Mouse (Mus musculus): ENCODE results near the gene Thsd4. TPM values are rescaled to one million over a fixed set of nuclear protein-coding genes. Genes with fewer than 3 reads are reported as not detected.

The Thsd4 gene
- total RNA-seq, 2 experiments from 2014 or later: 10.1 to 12.4 TPM

DNA sequence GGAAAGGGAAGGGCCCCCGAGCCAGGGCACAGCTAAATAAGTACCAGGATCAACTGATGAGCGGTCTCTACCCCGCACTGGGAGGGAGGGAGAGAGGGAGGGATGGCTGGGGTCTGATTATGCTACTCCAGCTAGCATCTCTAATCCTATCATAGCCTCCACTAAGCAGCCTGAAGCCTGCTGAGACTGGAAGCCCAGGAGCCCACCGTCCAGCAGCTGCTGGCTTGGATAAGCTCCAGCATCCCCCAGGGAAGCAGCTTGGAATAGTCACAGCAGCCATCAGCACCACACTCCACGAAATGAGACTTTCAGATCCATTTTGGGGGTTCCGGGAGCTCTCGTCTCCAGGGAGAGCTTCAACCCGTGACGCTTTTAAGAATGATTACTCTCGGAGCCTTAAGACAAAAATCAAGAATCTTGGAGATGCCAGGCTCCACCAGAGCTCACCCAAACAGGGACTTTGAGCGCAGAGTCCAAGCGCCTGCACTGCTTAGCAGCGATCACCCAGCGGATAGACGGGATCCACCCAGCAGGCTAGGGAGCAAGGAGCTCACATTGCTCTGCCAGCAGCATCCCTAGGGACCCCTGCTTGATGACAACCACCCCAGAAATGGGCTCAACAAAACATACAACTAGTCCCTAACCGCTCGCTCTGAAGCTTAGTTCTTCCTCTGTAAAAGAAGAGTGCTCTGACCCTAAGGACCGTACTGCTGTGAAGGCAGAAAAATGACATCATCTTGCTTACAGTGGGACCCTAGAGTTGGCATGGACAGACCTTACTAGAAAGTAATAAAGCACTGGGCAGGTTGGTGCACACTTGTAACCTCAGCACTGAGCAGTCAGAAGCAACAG, 64.3 kb downstream of the Thsd4 start:
- intact Hi-C loops (cut with DNase I): loop anchor here (10.0 kb wide), 1 partner anchor 173 kb away; no protein-coding TSS in a partner anchor
- peak; percentile 91 for DNase-seq

DNA sequence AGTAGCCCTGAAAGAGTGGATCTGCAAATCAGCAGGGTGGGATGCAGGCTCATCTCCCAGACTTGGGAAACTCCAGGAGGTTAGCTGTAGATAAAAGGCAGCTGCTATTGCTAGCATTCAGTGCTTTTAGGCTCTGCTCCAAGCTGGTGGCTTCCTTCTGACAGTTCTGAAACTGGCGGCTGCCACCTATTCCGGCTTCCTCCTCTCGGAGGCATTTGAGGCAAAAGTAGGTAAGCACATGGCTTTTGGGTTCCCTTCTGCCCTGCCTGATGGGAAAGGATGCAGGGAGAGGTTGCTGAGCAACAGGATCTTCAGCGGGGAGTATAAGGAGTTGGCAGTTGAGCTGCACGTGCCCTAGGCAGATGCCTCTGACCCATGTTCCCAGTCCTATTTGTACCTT, 65.2 kb downstream of the Thsd4 start:
- DNase-seq: peak; percentile 71
- intact Hi-C loops (cut with DNase I): loop anchor here (10.0 kb wide), 1 partner anchor 172 kb away; no protein-coding TSS in a partner anchor

DNA sequence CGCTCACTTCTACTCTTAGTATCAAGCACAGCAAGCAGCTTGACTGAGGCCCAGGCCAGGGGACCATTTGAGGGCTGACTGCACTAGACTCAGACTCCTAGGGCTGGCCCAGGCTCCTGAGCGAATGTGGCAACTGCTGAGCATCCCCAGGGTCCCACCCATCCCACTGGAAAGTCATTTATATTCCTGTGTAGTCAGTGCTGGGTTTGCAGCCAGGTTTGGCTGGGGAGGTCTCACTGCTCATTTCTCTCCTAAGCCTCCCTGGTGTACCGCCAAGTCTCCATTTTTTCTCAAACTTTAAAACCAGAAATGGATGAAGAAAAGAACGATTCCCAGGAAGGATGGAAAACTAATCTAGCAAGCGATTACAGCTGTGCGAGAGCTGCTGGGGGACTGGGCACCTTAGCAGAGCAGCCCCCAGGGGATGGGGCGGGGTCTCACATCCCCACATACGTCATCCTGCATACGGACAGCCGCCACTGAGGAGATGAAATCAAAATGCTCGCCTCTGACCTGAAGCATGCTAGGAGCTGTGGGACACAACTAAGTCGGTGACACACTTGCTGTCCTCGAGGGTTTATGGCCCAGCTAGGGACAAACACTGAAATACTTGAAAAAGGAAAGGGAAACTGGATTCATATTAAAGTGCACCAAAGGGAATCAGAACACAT, 67.3 kb downstream of the Thsd4 start:
- intact Hi-C loops (cut with DNase I): loop anchor here (10.0 kb wide), 1 partner anchor 170 kb away; no protein-coding TSS in a partner anchor
- DNase-seq: peak; percentile 17

DNA sequence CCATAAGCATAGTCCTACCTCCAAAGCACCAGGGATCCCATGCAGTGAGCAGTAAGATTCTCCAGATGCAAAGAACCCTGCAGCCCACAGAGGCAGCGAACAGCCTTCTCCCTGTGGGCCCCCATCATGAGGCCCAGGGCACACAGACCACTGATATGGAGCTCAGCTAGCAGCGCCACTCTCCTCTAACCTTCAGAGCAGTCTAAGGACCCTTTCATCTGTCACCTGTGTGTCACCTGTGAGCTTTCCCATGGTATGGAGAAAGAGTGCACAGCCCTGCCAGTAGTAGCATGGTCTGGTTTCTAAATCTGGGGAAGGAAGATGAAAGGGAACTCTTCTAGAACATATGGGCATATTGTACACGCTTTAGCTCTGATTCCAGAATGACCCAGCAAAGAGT, 72.3 kb downstream of the Thsd4 start:
- intact Hi-C loops (cut with DNase I): no loop called here
- no peak for DNase-seq

DNA sequence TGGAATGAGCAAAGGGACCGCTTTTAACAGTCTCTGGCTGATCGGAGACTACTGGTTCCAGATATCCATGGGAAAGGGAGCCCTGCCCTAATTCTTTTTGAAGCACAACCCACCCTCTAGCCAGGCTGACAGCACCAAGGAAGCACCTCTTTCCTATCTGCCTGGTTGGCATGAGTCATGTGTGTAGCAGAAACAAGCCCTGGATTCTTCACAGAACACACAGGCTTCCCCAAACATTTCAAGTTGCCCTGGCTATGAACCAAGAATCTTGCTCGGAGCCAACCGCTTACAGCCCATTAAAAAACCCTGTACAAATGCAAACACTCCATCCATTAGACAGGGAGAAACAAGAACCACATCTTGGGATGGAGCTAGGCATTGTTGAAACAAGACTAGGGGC, 76.0 kb downstream of the Thsd4 start:
- DNase-seq: no peak
- intact Hi-C loops (cut with DNase I): no loop called here

DNA sequence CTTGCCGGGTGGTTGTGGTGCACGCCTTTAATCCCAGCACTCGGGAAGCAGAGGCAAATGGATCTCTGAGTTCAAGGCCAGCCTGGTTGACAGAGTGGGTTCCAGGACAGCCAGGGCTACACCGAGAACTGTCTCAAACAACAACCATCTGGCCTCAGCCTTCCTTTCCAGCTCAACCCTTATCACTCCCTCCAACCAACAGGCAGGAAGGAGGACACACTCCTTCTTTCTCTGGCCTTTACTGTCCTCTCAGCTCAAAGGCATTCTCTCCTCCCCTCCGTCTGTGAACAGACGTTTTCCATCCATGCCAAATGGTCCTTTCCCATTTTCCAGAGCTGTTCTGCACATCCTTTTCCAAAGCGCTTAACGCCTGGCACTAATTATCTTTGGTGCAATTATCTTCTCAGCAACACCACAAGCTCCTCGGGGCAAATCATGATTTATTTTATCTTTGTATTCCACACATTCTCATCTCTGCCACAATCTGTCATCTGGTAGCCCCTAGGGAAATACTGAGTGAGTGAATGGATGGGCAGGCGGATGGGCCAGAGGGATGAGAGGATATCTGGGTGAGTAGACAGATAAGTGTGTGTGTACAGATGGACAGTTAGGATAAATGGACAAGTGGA, 80.5 kb downstream of the Thsd4 start:
- intact Hi-C loops (cut with DNase I): no loop called here

DNA sequence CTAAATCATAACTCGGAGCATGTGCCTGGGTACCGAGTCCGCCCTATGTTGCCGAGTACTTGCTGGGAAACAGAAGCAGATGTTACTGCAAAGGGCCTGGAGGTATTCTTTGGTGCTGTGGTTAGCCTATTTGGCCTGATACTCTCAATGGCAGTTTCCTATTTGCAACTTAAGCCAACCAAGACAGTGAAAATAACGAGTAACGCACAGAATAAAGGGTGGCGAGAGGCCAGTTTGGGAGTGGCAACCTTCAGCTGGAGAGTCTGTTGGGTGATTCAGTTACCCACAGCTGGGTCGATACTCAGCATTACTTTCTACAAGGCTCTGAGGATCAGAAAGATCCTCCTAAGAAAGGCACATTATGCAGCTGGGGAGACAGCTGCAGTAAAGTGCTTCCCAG, 81.3 kb downstream of the Thsd4 start:
- intact Hi-C loops (cut with DNase I): no loop called here
- DNase-seq: no peak

More for the DNA sequence above, 80.5 kb downstream of the Thsd4 start:
- no peak for DNase-seq

DNA sequence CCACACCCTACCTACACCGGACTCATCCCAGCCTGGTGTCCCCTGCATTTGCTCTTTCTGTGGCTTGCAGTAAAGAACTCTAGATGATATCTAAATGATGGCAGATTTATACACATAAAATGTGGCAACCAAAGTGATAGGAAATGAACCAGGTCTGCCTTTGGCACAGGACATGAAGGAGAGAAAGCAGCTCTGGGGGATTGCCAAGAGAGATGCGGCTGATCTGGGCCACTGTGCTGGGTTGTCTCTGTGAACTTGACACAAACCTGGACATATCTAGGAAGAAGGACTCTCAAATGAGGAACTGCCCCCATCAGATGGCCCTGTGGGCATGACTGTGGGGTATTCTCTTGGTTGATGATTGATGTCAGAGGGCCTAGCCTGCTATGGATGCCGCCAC, 85.6 kb downstream of the Thsd4 start:
- no peak for DNase-seq
- intact Hi-C loops (cut with DNase I): no loop called here

DNA sequence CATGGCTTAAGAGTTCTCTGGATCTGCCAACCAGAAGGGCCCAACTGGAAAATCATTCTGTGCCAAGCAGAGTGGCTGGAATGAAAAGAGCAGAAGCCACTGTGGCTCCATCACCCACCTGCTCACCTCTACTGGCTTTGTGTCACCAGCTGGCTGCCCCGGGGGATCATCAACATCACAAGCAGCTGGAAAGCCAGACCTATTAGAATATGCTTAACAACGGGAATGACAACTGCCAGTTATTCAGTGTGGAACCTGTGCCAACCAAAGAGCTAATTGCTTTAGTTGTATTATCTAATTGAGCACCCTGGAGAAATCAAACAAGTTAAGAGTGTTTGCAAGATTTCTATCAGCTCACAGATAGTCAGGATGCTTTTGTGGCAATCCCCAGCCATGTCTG, 87.8 kb downstream of the Thsd4 start:
- intact Hi-C loops (cut with DNase I): no loop called here

DNA sequence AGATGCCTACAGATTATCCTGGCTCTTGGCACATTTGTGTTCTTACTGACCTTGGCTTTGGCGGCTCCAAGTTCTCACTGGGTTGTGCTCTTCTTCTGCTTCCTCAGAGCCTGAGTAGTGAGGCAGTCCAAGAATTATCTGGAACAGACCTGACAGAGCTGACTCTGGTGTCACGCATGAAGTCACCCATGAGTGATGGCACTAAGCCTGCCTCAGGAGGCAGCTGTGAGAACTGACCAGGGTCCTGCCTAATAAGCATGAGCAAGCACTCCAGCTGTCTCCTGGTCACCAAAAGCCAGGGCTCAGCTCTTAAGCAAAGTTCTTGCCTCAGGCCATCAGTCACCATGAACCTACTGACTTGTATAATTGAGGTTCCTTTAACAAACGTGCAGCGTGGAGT, 89.9 kb downstream of the Thsd4 start:
- no peak for DNase-seq

More for the DNA sequence above, 87.8 kb downstream of the Thsd4 start:
- DNase-seq: no peak

DNA sequence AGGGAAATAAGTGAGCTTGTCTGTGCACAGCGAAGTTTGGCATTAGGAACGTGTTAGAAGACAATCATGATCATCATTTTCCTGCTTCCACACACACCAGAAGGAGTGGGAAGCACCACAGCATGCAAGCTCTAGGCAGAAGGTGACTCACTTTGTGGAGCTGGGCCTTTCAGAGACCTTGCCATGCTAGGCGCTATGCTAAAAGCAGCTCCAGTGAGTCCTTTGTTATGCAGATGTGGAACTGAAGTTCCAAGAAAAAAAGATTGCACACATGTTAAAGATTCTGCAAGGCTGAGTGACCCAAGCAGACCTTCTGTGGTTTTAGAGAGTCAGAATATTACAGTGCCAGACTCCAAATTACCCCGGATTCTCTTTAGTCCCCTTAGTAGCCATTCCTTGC, 91.8 kb downstream of the Thsd4 start:
- no peak for DNase-seq
- intact Hi-C loops (cut with DNase I): no loop called here

More for the DNA sequence above, 89.9 kb downstream of the Thsd4 start:
- intact Hi-C loops (cut with DNase I): no loop called here

DNA sequence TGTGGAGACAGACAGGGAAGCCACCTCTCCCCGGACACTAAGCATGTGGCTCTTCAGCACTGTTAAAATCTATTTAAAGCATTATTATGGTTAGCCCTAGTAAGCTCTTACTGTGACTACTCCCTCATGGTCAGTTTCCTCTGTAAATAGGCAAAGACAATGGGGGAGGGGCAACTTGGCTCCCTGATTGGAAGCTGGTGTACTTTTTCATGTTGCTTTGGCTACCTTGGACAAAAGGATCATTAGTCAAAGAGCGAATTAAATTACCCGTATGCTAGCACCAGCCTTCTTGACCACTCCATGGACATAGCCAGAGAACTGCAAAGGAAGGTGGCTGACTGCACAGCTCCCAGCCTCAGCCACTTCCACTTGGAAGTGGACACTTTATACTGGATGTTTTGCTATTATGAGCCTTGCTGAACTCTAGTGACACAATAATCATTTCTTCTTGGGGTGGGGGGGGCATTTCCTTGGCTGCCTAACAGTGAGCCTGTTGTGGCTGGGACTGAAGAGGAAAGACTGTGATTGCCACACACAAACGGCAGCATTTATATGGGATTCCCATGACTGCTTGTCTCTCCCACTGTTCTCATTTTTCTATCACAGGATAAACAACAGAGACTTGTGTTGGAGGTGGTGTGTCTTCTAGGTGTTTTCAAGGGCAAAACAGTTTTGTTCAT, 107.6 kb downstream of the Thsd4 start:
- intact Hi-C loops (cut with DNase I): no loop called here
- DNase-seq: no peak

DNA sequence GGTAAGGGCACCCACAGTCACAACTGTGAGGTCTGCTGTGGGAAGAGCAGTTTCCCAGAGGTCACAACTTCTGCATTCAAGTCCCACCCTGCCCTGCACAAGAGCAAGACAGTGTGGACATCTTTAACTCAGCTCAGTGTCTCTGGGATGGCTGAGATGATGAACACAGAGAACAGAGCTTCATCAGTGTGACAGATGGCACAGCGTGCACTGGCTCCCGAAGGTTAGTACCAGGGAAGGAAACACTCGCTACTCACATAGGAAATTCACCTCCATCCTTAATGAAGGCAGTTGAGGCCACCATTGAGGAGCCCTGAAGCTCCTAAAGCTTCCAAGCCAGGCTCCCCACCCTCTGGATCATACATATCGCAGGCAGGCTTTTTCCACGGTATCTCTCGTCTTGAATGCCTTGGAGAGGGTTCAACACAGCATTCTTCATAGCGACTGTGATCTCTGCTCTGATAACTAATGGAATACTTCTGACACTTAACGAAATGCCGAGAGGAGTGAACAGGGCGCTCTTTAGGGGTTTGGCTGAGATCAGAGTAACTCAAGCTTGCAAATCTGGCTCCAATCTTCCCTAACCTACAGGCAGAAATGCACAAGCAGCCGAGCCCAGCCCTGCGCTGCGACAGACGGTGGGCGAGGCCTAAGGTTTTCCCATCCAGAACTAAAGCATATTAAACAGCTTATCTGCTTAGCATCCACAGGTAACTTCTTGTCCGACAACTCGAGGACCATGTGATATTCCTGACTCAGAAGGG, 110.8 kb downstream of the Thsd4 start:
- intact Hi-C loops (cut with DNase I): no loop called here
- no peak for DNase-seq

DNA sequence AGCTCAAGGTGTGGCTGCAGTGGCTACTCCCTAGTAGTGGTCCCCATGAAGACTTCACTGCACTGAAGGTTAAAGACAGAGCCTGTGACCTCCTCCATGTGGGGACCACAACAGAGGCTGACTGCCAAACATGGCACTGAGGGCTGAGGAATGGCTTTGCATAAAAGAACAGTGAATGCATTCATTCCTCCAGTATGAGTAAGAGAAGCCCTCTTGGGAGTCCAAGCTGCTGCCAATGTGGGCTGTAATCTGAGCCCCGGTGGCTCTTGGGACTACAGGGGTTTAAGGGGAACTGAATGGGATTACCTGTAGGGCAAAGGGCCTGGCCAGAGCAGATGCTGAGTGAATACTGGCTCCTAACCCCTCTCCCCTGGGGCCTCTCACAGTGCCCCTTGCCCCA, 114.5 kb downstream of the Thsd4 start:
- intact Hi-C loops (cut with DNase I): no loop called here
- peak; percentile 12 for DNase-seq

DNA sequence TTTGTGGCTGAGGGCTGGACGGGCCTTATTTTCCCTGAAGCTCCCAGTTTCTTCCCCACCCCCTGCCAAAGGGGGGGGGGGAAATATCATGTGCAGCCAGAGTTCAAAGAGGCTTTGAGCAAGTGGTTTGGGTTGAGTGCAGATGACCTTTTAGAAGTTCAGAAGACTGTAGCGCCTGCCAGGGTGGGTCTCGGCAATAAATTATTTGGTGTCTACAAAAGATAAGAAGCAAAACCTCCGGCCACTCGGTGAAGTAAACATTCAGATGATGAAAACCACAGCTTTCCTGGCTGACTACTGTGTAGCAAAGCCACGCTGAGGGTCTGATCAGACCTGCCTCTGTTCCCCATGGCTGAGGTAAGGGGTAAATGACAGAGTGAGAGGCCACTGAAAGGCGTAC, 116.1 kb downstream of the Thsd4 start:
- intact Hi-C loops (cut with DNase I): no loop called here
- no peak for DNase-seq

DNA sequence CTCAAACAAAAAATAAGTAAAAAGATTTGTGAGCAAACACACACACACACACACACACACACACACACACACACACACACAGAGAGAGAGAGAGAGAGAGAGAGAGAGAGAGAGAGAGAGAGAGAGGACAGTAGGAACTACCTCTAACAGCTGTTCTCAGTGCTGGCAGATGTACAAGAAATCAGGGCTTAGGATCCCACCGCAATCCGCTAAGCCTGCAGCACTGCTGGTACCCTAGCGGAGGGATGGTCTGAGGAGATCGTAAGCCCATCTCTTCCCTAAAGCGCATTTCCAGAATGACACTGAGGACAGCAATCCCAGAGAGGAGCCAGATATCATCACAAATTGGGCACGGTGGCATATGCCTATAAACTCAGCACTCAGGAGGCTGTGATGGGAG, 119.2 kb downstream of the Thsd4 start:
- DNase-seq: no peak
- intact Hi-C loops (cut with DNase I): no loop called here

DNA sequence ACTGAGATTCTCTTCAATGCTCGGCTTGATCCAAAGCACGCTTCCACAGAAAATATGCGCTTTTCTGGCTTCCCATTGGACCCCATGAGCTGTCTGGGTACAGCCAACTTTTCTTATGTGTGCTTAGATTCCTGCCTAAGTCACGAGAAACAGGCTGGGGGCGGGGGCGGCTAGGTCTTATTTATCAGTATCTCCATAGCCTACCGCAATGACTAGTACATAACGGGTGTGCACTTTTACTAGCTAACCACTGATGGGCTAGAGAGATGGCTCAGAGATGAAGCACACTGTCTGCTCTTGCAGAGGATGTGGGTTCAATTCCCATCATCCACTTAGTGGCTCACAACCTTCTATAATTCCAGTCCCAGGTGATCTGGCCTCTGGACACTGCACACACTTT, 121.8 kb downstream of the Thsd4 start:
- DNase-seq: no peak
- intact Hi-C loops (cut with DNase I): no loop called here

DNA sequence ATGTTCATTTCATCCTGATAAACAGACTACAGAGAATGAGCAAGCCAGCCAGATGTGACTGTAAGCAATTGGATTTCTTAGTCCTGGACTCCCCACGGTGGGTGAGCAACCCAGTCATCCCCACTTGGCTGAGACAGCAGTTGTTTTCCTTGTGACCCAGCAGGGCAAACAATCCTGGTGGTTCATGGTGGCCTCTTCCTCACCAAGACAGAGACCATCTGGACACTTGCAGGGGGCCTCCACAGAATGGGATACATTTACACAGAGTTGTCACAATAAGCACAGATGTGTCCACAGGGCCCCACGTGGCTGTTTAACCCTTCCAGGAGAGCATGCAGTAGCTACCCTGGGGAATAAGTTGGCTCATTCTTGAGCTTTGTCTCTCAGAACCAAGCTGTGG, 123.8 kb downstream of the Thsd4 start:
- DNase-seq: peak; percentile 7
- intact Hi-C loops (cut with DNase I): no loop called here

DNA sequence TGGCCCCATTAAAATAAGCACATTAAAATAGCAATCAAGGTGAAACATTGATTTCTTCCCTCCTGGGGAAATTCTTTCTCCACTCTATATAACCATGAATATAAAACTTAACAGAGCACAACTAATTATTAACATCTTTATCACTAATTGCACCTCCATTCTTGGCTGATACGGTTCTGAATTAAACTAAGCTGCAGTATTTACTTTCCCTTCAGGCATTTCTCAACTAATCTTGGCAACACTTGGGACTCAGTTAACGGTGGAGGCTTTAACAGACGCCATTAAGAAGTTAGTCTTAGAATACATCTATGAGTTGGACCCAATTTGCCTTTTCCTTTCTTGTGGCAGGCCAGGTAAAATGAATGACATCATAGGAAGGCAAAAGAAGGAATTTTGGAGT, 125.8 kb downstream of the Thsd4 start:
- intact Hi-C loops (cut with DNase I): no loop called here
- DNase-seq: no peak

DNA sequence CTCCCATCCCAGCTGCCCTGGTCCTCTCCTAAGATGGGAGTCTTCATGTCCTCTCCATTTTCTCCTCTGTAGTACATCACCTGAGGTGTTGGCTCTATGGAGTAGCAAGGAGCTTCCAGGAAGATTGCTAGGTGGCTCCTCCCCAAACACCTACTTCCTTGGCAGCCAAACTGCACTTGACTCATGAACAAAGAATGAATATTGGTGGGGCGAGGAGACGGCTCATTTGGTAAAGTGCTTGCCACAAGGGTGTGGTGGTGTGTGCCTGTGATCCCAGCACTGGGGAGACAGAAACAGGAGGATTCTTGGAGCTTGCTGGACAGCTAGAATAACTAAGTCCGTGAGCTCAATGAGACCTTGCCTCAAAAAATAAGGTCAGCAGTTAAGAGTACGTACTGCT, 128.9 kb downstream of the Thsd4 start:
- intact Hi-C loops (cut with DNase I): no loop called here
- no peak for DNase-seq
